Mouse (Mus musculus) cortical plate, adult 2 months (tissue): Measurements from ENCODE around the gene Olfr857.

Experiments used
- CTCF ChIP-seq: fragments of 200-500 bp; IDR thresholded peaks from 2 replicates; pipeline ENCODE4 v1.5.1; 2011; ENCODE audit warnings: mild to moderate bottlenecking, control low read depth, low read length; ENCODE audit not compliant: insufficient read depth; ENCODE audit errors: extremely low read depth
- POLR2A ChIP-seq: fragments of 200-500 bp; IDR thresholded peaks from 2 replicates; pipeline ENCODE4 v1.6.1; 2011; ENCODE audit warnings: mild to moderate bottlenecking, low read length, control low read depth; ENCODE audit not compliant: insufficient read depth; ENCODE audit errors: extremely low read depth

DNA sequence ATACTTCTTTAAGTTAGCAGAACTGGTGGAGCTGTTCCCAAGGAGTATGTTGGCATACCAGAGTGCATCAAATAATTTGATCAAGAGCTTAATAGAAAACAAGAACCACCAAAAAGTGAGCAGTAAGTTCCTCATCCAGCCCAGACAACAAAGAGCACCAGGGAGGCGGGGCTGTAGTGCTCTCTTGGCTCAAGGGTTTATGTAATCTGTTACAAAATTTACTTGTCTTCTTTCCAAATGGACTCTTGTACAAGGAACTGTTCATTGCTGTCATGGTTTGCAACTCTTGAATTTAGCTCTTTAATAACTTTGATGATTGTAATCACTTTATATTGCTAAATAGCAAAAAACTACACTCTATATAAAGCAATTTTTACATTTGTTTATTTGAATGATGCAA is 17.8 kb upstream of the Olfr857 start:
- TF ChIP-seq CTCF, result no peak
- TF ChIP-seq POLR2A, result no peak
